Mouse (Mus musculus): ENCODE data around the gene Wdr6. TPM values are rescaled to one million over a fixed set of nuclear protein-coding genes. Genes with fewer than 3 reads are reported as not detected.

Wdr6 gene
- polyA plus RNA-seq (2012; rRNA removed), result 15.0 and 15.9 TPM in 2 replicates

DNA sequence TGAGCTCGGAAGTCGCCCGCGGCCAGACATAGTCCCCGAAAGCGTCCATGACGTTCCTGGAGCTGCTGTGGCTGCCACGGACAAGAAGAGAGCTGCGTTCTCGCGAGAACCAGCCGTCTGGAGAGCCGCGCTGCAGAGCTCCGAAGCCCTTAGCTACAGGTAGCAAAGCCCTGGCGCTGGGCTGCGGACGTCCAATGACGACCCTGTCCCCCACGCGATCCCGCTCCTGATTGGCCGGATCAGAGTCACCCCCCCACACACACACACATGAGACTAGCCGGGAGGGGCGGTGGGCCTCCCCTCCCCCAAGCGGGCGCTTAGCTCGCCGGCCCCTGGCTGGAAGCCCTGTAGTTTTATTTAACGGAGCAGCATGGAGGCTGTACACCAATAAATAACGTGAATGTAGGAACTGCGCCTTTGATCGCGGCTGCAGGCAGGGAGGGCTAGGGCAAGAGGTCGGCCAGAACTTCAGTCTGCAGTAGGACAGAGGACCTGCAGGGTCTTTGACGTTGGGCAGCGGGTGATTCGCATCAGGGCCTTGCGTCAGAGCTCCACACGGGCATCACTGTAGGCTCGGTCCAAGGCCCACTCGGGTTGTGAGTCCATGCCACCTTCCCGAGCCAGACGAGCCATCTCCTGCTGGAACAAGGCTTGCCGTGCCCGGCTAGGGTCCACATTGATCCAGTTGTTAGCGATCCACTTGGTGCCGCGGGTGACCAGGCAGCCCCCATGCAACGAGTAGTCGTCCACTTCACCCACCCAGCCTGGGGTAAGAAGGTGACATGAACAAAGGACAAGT lies at the start of gene Wdr6:
Gene Wdr6, minus strand, starts transcription at position 195 of the 799 bp plus-strand sequence.

DNA sequence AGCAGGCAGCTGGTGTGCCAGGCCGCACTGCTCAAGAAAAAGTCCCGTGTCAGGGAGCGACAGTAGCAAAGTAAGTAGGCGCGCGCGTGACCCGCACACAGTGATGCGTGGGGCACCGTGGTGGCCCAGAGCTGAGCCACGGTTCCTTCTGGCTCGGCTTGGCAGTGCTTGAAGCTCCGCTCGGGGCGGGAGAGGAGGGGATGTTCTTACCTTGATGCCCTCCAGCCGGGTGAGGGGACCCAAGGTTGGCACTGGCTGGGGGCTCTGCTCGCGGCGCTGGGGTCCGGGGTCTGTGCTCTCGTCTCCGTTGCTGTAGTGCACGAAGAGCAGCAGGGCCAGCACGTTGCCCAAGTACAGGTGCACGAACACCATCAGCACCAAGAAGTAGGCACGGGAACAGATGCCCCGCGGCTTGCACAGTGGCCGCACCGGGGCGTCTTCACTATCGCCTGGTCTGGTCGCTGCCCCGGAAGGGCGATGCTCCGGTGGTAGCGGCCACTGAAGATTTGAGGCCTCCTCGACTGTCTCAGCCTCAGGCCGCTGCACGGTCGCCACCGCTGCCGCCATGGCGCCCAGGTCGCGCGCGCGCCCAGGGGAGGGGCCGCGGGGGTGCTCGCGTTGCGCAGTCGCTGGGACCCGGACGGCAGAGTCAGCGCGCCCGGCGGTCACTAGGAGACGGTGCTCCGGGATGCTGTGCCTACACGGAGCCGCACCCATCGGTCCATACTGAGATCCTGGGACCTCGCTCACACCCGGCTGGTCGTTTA lies 18.6 kb upstream of the Wdr6 start, which contains the start of gene P4htm:
Gene P4htm, minus strand, starts transcription at position 670 of the 767 bp plus-strand sequence.

DNA sequence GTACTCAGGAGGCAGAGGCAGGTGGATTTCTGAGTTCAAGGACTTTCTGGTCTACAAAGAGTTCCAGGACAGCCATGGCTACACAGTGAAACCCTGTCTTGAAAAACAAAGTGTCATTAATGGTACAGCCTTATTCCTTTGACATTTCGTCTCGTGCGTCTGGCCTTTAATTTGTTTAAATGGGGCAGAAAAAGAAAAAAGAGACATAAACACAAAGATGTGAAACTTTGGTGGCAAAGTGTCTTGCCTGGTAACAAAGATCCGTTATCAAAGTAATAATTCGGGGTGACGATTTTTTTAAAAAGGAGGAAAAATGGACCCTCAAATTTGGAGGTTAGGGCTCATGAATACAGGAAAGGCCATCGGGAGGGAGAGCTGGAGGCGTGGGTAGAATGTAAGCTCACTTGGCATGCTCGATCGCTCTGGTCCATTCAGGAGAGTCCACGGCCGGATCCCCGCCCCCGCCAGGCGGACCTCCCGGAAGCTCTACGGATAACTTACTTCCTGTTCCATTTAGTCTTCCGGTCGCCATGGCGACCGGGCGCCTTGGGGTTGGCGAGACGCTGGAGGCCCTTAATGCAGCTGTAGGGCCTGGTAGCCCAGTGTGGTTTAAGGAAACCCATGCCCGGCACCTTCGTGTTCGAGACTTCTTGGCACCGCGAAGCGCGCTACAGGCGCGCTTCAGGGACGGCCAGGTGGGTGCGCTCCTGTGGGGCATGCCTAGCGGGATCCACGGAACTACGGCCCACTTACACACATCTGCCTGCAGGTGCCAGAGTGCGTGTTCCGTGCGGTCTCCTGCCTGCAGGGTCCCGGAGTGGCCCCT lies 8.9 kb downstream of the Wdr6 start, which contains the start of gene Dalrd3:
Gene Dalrd3, plus strand, starts transcription at position 506 of the 826 bp plus-strand sequence.

DNA sequence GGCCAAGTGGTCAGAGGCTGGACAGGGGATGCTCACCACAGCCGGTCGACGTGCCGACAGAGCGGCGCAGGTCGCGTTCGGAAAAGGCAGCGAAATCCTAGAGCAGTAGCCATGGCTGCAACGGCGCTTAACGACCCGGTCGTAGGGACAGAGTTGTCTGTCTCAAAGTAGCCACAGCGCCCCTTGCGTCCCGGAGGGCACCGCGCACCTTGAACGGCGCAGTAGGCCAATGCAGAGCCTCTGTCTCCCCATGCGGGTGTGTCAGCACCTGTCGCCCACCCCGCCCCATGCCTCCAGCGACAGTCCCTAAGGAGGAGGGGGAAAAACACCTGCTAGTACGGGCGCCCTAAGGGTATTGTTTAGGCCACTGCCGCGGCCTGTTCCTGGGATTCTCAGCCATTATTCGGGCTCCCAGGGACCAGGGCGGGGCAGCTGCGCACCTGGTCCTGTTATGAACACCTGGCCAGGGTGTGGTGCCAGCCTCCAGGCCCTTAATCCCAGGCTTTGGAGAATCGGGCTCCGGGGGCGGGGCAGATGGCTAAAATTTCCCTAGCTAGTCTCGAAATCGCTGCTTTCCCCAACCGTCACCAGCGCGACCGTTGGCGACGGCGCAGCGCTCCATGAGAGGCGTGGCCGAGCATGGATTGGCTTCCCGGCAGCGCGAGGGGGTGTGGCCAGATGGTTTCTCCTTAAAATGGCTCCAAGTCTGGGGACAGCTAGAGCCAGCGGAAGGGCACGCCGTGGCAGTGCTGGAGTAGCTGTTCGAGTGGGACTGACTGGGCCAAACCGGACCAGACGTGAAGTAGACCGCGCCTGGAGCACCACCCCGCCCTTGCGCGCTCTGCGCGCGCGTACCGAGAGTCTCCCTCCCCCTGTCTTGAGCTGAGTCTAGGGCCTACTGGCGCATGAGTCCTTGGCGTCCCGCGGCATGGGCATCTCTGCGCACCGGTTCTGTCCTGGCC lies 11.4 kb downstream of the Wdr6 start, which contains the start of gene Ndufaf3:
Gene Ndufaf3, minus strand, starts transcription at position 620 of the 962 bp plus-strand sequence.

DNA sequence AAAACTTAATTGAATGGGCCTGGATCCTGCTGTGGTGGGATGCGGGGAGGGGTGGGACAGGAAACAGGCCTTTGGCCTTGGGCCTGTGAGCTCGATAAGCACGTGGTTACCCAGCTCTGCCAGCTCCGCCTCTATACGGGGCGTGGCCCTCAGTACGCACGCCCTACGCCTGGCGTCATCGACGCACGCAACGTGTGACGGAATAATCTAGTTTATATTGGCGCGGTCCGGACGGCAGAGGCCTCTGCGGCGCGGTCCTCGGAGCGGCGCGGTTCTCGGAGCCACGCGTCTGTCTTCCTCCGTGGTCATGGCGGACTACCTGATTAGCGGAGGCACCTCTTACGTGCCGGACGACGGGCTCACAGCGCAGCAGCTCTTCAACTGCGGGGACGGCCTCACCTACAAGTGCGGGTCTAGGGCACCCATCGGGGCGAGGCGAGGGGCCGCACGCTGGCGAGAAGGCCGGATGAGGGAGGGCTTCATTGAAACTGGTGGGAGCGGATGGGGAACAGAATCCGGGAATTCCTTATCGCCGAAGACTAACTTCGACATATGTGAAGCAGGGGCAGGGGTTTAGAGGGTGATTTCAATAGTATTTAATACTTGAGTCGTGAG lies 18.2 kb downstream of the Wdr6 start, which contains the start of gene Impdh2:
Gene Impdh2, plus strand, starts transcription at position 60 of the 615 bp plus-strand sequence.

Other genes with a start within 250 kb of the Wdr6 start
- gene Gpx1, start 239.8 kb downstream of the Wdr6 start, polyA plus RNA-seq (2012; rRNA removed), result 883 and 1,488 TPM in 2 replicates
- gene Usp4, start 230.9 kb downstream of the Wdr6 start, polyA plus RNA-seq (2012; rRNA removed), result 30.4 and 31.9 TPM in 2 replicates
- 0.24 TPM in 1 of 2 replicates, not detected in the other for gene 1700102P08Rik, start 185.9 kb downstream of the Wdr6 start, polyA plus RNA-seq (2012; rRNA removed)
- not detected in 2 replicates for gene Ccdc36, start 150.3 kb downstream of the Wdr6 start, polyA plus RNA-seq (2012; rRNA removed)
- not detected in 2 replicates for gene BC048562, start 142.3 kb downstream of the Wdr6 start, polyA plus RNA-seq (2012; rRNA removed)
- 9.5 and 10.1 TPM in 2 replicates for gene Ccdc71, start 118.2 kb downstream of the Wdr6 start, polyA plus RNA-seq (2012; rRNA removed)
- gene Klhdc8b, start 117.2 kb downstream of the Wdr6 start, polyA plus RNA-seq (2012; rRNA removed), result 35.5 and 42.0 TPM in 2 replicates
- gene Lamb2, start 99.0 kb downstream of the Wdr6 start, polyA plus RNA-seq (2012; rRNA removed), result 38.1 and 42.5 TPM in 2 replicates
- gene Usp19, start 88.1 kb downstream of the Wdr6 start, polyA plus RNA-seq (2012; rRNA removed), result 45.4 and 45.6 TPM in 2 replicates
- 95.3 and 101 TPM in 2 replicates for gene Qars, start 71.0 kb downstream of the Wdr6 start, polyA plus RNA-seq (2012; rRNA removed)
- gene Qrich1, start 61.9 kb downstream of the Wdr6 start, polyA plus RNA-seq (2012; rRNA removed), result 28.5 and 33.1 TPM in 2 replicates
- gene Impdh2, start 18.5 kb downstream of the Wdr6 start, polyA plus RNA-seq (2012; rRNA removed), result 46.7 and 49.6 TPM in 2 replicates
- gene Ndufaf3, start 11.3 kb downstream of the Wdr6 start, polyA plus RNA-seq (2012; rRNA removed), result 23.8 and 31.2 TPM in 2 replicates
- 107 and 117 TPM in 2 replicates for gene Dalrd3, start 8.9 kb downstream of the Wdr6 start, polyA plus RNA-seq (2012; rRNA removed)
- 5.0 and 6.7 TPM in 2 replicates for gene P4htm, start 18.9 kb upstream of the Wdr6 start, polyA plus RNA-seq (2012; rRNA removed)
- 12.1 and 13.6 TPM in 2 replicates for gene Arih2, start 70.6 kb upstream of the Wdr6 start, polyA plus RNA-seq (2012; rRNA removed)
- gene Slc25a20, start 83.3 kb upstream of the Wdr6 start, polyA plus RNA-seq (2012; rRNA removed), result 11.4 and 14.5 TPM in 2 replicates
- 8.8 and 10.6 TPM in 2 replicates for gene Prkar2a, start 110.6 kb upstream of the Wdr6 start, polyA plus RNA-seq (2012; rRNA removed)
- 37.1 and 45.1 TPM in 2 replicates for gene Ip6k2, start 205.1 kb upstream of the Wdr6 start, polyA plus RNA-seq (2012; rRNA removed)
- gene Nckipsd, start 229.6 kb upstream of the Wdr6 start, polyA plus RNA-seq (2012; rRNA removed), result 14.5 and 38.1 TPM in 2 replicates
- gene Celsr3, start 247.6 kb upstream of the Wdr6 start, polyA plus RNA-seq (2012; rRNA removed), result 0.62 and 1.5 TPM in 2 replicates

All from stomach, adult 2 months (tissue).